In genomic region chr10:30618918-30619210, GRCm38 (mm10) we compare ENCODE assay signal across 8 mouse cellular contexts. TPM values are rescaled to one million over a fixed set of nuclear protein-coding genes. Genes with fewer than 3 reads are reported as not detected.
DNase-seq lines count a peak whose midpoint lies in the region; ATAC-seq and TF ChIP-seq lines count a peak whose summit lies in the region.

No protein-coding gene starts in this region.

- 0 out of 2 replicates have a peak, but pooled peaks cover 2% of the 10 kb centered on the region for H3K36me3 ChIP-seq in heart, embryonic 13.5 days
- H3K36me3 ChIP-seq in G1E (replicated peaks): no peaks in the 10 kb centered on the region
- no peaks in the 10 kb centered on the region for H3K36me3 ChIP-seq in hindbrain, embryonic 12.5 days
- H3K36me3 ChIP-seq in midbrain, embryonic 10.5 days: no peaks in the 10 kb centered on the region

- 42% methylated on average over 3 of the region's 3 CpGs for WGBS in heart, embryonic 13.5 days
- WGBS in hindbrain, embryonic 12.5 days: 49% methylated on average over 3 of the region's 3 CpGs
- 44% methylated on average over 3 of the region's 3 CpGs for WGBS in midbrain, embryonic 10.5 days

- no peaks in the 10 kb centered on the region for H3K9me3 ChIP-seq in heart, embryonic 13.5 days
- H3K9me3 ChIP-seq in G1E (replicated peaks): no peaks in the 10 kb centered on the region
- no peaks in the 10 kb centered on the region for H3K9me3 ChIP-seq in hindbrain, embryonic 12.5 days (replicated peaks)
- no peaks in the 10 kb centered on the region for H3K9me3 ChIP-seq in midbrain, embryonic 10.5 days (replicated peaks)

- H3K27me3 ChIP-seq in heart, embryonic 13.5 days (replicated peaks): 0 out of 2 replicates have a peak, but pooled peaks cover 4% of the 10 kb centered on the region
- H3K27me3 ChIP-seq in G1E (ENCODE audit: insufficient read depth, low read length): 0 out of 2 replicates have a peak, but pooled peaks cover 3% of the 10 kb centered on the region
- no peaks in the 10 kb centered on the region for H3K27me3 ChIP-seq in hindbrain, embryonic 12.5 days
- H3K27me3 ChIP-seq in midbrain, embryonic 10.5 days (ENCODE audit: low read depth, poor library complexity, severe bottlenecking): 0 out of 2 replicates have a peak, but pooled peaks cover 3% of the 10 kb centered on the region

- intact Hi-C loops in heart, postnatal 14 days (cut with DNase I): no loop called here

- no peak overlapping the region for H3K27ac ChIP-seq in heart, embryonic 13.5 days (replicated peaks)
- no peak overlapping the region for H3K27ac ChIP-seq in hindbrain, embryonic 12.5 days
- peak overlapping the region; percentile 94; the same call in 1 of the 2 replicates for H3K27ac ChIP-seq in midbrain, embryonic 10.5 days (replicated peaks)

- no peak for TF ChIP-seq CTCF in G1E (IDR thresholded peaks at IDR 0.05; ENCODE audit: low read depth, low read length)

- H3K4me2 ChIP-seq in heart, embryonic 13.5 days: peak overlapping the region; percentile 83
- H3K4me2 ChIP-seq in hindbrain, embryonic 12.5 days (replicated peaks): peak overlapping the region; percentile 69

- peaks cover 10% of the 10 kb centered on the region for H3K4me1 ChIP-seq in heart, embryonic 13.5 days
- H3K4me1 ChIP-seq in G1E (ENCODE audit: insufficient read depth, low read depth, low read length): peaks cover 16% of the 10 kb centered on the region
- H3K4me1 ChIP-seq in hindbrain, embryonic 12.5 days: peaks cover 2% of the 10 kb centered on the region; the same call in 1 of the 2 replicates
- peaks cover 10% of the 10 kb centered on the region for H3K4me1 ChIP-seq in midbrain, embryonic 10.5 days

- DNase-seq in heart, postnatal 14 days: no peak
- DNase-seq in G1E (ENCODE audit: low spot score): no peak
- no peak for DNase-seq in midbrain, embryonic 10.5 days (ENCODE audit: low spot score)
- no peak for DNase-seq in urinary bladder, postnatal 14 days (ENCODE audit: low spot score)
- DNase-seq in spleen, adult 18-20 months: no peak
- DNase-seq in right cerebral cortex, adult 18-20 months: no peak

- H3K4me3 ChIP-seq in heart, embryonic 13.5 days: peak overlapping the region; percentile 72
- peak overlapping the region; percentile 82 for H3K4me3 ChIP-seq in G1E (ENCODE audit: low read depth, low read length)
- H3K4me3 ChIP-seq in hindbrain, embryonic 12.5 days: peak overlapping the region; percentile 69
- peak overlapping the region; percentile 73 for H3K4me3 ChIP-seq in midbrain, embryonic 10.5 days

- ATAC-seq in heart, embryonic 13.5 days (ENCODE audit: extremely low read depth, insufficient number of reproducible peaks, low FRiP score, low TSS enrichment): no peak
- no peak for ATAC-seq in G1E (ENCODE audit: extremely low read depth, insufficient number of reproducible peaks, low FRiP score, poor library complexity, severe bottlenecking)
- ATAC-seq in hindbrain, embryonic 12.5 days (ENCODE audit: low FRiP score): 0 out of 2 replicates have a peak, but pooled peaks have one; percentile 0

- H3K9ac ChIP-seq in heart, embryonic 13.5 days: peak overlapping the region; percentile 78
- peak overlapping the region; percentile 67; the same call in 1 of the 2 replicates for H3K9ac ChIP-seq in hindbrain, embryonic 12.5 days

RNA-seq across cellular contexts. Expression of gene Hint3, which starts 10.6 kb away (rescaled TPM):
- 25.2 and 26.9 TPM in 2 replicates for polyA plus RNA-seq in heart, embryonic 13.5 days (2015; fragmentation: Nextera tagmentation; extraction: Ambion mirVana)
- 10 to 100 TPM; 56.6 to 57.0 TPM for total RNA-seq in heart, postnatal 14 days (2021)
- total RNA-seq in G1E (2014; fragmentation: Nextera tagmentation) (14.8 and 19.2 TPM in 2 replicates), G1E (2017) (17.8 and 19.3 TPM in 2 replicates)
- 10.2 and 11.5 TPM in 2 replicates for polyA plus RNA-seq in G1E (2012)
- 22.6 and 23.1 TPM in 2 replicates for polyA plus RNA-seq in hindbrain, embryonic 12.5 days (2016; fragmentation: Nextera tagmentation; extraction: Ambion mirVana)
- polyA plus RNA-seq in midbrain, embryonic 10.5 days (2016; fragmentation: Nextera tagmentation; extraction: Ambion mirVana): 14.6 and 16.7 TPM in 2 replicates

RNA-seq across cellular contexts. Expression of gene Trmt11, which starts 18.3 kb away (rescaled TPM):
- polyA plus RNA-seq in heart, embryonic 13.5 days (2015; fragmentation: Nextera tagmentation; extraction: Ambion mirVana): 16.6 and 17.9 TPM in 2 replicates
- 1 to 10 TPM; 5.6 to 6.3 TPM for total RNA-seq in heart, postnatal 14 days (2021)
- total RNA-seq in G1E (2014; fragmentation: Nextera tagmentation): 33.9 and 38.4 TPM in 2 replicates
- total RNA-seq in G1E (2017): 39.6 and 44.5 TPM in 2 replicates
- polyA plus RNA-seq in G1E (2012): 2.5 and 4.5 TPM in 2 replicates
- 26.4 and 29.3 TPM in 2 replicates for polyA plus RNA-seq in hindbrain, embryonic 12.5 days (2016; fragmentation: Nextera tagmentation; extraction: Ambion mirVana)
- 27.1 and 31.8 TPM in 2 replicates for polyA plus RNA-seq in midbrain, embryonic 10.5 days (2016; fragmentation: Nextera tagmentation; extraction: Ambion mirVana)
